Mouse (Mus musculus): ENCODE measurements at regions not wholly inside any gene's neighbourhood (a gene's known extent, or its start where the extent isn't known, plus 50 kb on each side); places are given as distances from the start of the nearest gene placed in this dataset.

DNA sequence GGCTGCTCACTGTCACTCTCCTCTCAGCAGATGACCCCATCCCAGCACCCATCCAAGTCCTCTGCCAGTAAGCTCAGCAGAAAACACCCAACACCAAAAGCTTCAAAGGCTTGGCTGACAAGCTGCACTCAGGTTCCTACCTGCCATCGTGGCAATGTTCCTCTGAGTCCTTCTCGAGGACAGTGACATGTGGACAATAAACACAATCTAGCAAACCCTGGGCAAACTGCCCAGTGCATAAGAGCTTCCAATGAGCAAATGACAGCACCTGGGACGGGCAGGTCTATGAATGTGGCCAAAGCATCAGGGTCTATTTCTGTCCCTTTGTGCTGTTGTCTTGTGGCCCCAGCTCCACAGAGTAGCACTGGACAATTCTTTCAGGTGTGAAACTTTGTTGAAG lies 86.9 kb downstream of the Hes1 start:
- Histone ChIP-seq H3K36me3 (ENCODE audit: control insufficient read depth, insufficient read depth, low read length, poor library complexity, severe bottlenecking) (no peaks in the 10 kb centered on the region), H3K4me1 (ENCODE audit: control insufficient read depth in 2 of 2, insufficient read depth in 2 of 2, low read length in 2 of 2, poor library complexity in 1 of 2) (peaks cover 0 to 10% of the 10 kb centered on the region in 2 experiments; a peak in 2 of 4 replicates), H3K9me3 (ENCODE audit: control insufficient read depth, insufficient read depth, low read depth, low read length) (no peaks in the 10 kb centered on the region), H3K9ac (ENCODE audit: insufficient read depth, low read depth, low read length, poor library complexity, severe bottlenecking) (no peak overlapping the region), H3K27ac (ENCODE audit: insufficient read depth, low read depth, low read length, poor library complexity, severe bottlenecking) (no peak overlapping the region), H3K4me3 (ENCODE audit: insufficient read depth in 1 of 2, low read depth in 1 of 2, low read length in 2 of 2, poor library complexity in 1 of 2, severe bottlenecking in 1 of 2) (no peak overlapping the region)
- in situ Hi-C loops (cut with MboI; ENCODE audit: low sequenced_read_pairs in 2 of 2, unreplicated experiment in 2 of 2), result no loop called here
- TF ChIP-seq ZC3H11A (IDR thresholded peaks at IDR 0.05; ENCODE audit: borderline replicate concordance, low read depth, low read length) (no peak), MAFK (IDR thresholded peaks at IDR 0.05; ENCODE audit: insufficient read depth, low read depth, low read length) (no peak), ZNF384 (IDR thresholded peaks at IDR 0.05; ENCODE audit: low read depth, low read length) (no peak), CHD2 (IDR thresholded peaks at IDR 0.05; ENCODE audit: low read depth, low read length) (no peak), HCFC1 (IDR thresholded peaks at IDR 0.05; ENCODE audit: borderline replicate concordance, insufficient read depth, low read length) (no peak)
- no peak for DNase-seq (ENCODE audit: low read depth, low spot score)

DNA sequence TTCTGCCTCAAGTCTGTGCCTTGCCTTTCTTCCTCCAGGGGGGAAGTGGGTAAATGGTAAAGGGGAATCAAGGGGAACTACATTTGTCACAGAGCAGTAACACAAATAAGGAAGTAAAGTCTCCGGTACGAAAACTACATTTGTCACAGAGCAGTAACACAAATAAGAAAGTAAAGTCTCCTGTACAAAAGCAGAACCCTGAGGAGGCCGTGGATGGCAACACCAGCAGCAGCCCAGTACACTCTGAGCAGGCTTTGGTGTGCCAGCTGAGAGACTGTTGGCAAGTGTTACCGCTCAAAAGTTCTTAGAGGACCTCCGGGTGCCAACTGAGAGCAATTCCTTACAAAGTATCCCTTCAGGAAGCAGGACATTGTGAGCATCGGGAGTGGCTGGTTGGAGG lies 90.9 kb downstream of the Hes1 start:
- no peak overlapping the region for H3K9ac ChIP-seq (ENCODE audit: insufficient read depth, low read depth, low read length, poor library complexity, severe bottlenecking)
- TF ChIP-seq ZNF384 (IDR thresholded peaks at IDR 0.05; ENCODE audit: low read depth, low read length), result no peak
- no peak for TF ChIP-seq MAFK (IDR thresholded peaks at IDR 0.05; ENCODE audit: insufficient read depth, low read depth, low read length)
- TF ChIP-seq ZC3H11A (IDR thresholded peaks at IDR 0.05; ENCODE audit: borderline replicate concordance, low read depth, low read length), result no peak
- no peak for TF ChIP-seq CHD2 (IDR thresholded peaks at IDR 0.05; ENCODE audit: low read depth, low read length)
- no peak for TF ChIP-seq HCFC1 (IDR thresholded peaks at IDR 0.05; ENCODE audit: borderline replicate concordance, insufficient read depth, low read length)

DNA sequence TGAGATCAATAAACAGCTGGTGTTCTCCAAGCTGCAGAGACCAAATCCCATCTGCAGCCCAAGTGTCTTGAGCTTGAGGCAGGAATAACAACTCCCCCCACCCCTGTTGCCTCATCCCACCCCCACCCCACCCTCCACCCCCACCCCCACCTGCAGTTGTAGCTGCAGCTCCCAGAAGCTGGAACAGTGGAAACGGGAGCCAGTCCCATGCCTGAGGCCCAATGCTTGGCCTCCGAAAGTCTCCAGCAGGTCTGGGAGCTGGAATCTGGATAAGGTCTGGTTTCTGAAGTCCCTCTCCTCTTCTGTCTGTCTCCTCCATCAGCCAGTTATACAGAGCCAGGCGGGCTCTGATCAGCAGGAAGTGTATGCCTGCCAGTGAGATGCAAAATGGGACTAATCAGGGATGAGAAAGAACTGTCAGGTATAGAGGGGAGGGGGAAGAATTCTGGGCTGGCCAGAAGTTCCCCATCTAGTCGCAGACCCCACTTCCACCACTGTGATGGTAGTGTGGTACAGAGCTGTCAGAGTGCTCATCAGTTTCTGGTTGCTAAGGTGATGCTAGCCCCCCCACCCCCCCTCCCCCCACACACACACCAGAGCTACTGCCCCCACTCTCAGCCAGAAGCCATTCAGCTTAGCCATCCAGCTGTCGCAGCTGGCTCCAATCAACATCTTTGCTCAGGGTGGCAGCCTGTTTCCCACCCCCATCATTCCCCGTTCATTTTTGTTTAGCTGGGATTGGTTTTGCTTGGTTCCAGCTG lies 91.5 kb downstream of the Hes1 start:
- H3K36me3 ChIP-seq (ENCODE audit: control insufficient read depth, insufficient read depth, low read length, poor library complexity, severe bottlenecking), result no peaks in the 10 kb centered on the region
- H3K4me3 ChIP-seq (ENCODE audit: insufficient read depth in 1 of 2, low read depth in 1 of 2, low read length in 2 of 2, poor library complexity in 1 of 2, severe bottlenecking in 1 of 2), result no peak overlapping the region
- peaks cover 0 to 14% of the 10 kb centered on the region in 2 experiments; a peak in 2 of 4 replicates for H3K4me1 ChIP-seq (ENCODE audit: control insufficient read depth in 2 of 2, insufficient read depth in 2 of 2, low read length in 2 of 2, poor library complexity in 1 of 2)
- in situ Hi-C loops (cut with MboI; ENCODE audit: low sequenced_read_pairs in 2 of 2, unreplicated experiment in 2 of 2), result no loop called here
- H3K9ac ChIP-seq (ENCODE audit: insufficient read depth, low read depth, low read length, poor library complexity, severe bottlenecking), result no peak overlapping the region
- TF ChIP-seq CHD2 (IDR thresholded peaks at IDR 0.05; ENCODE audit: low read depth, low read length) (no peak), ZNF384 (IDR thresholded peaks at IDR 0.05; ENCODE audit: low read depth, low read length) (no peak), ZC3H11A (IDR thresholded peaks at IDR 0.05; ENCODE audit: borderline replicate concordance, low read depth, low read length) (no peak), HCFC1 (IDR thresholded peaks at IDR 0.05; ENCODE audit: borderline replicate concordance, insufficient read depth, low read length) (no peak)
- H3K27ac ChIP-seq (ENCODE audit: insufficient read depth, low read depth, low read length, poor library complexity, severe bottlenecking), result peak overlapping the region; percentile 24
- no peak for DNase-seq (ENCODE audit: low read depth, low spot score)
- no peaks in the 10 kb centered on the region for H3K9me3 ChIP-seq (ENCODE audit: control insufficient read depth, insufficient read depth, low read depth, low read length)

More for the DNA sequence above, 90.9 kb downstream of the Hes1 start:
- Histone ChIP-seq H3K9me3 (ENCODE audit: control insufficient read depth, insufficient read depth, low read depth, low read length) (no peaks in the 10 kb centered on the region), H3K27ac (ENCODE audit: insufficient read depth, low read depth, low read length, poor library complexity, severe bottlenecking) (peak overlapping the region; percentile 24), H3K4me3 (ENCODE audit: insufficient read depth in 1 of 2, low read depth in 1 of 2, low read length in 2 of 2, poor library complexity in 1 of 2, severe bottlenecking in 1 of 2) (no peak overlapping the region), H3K36me3 (ENCODE audit: control insufficient read depth, insufficient read depth, low read length, poor library complexity, severe bottlenecking) (no peaks in the 10 kb centered on the region), H3K4me1 (ENCODE audit: control insufficient read depth in 2 of 2, insufficient read depth in 2 of 2, low read length in 2 of 2, poor library complexity in 1 of 2) (peaks cover 0 to 12% of the 10 kb centered on the region in 2 experiments; a peak in 2 of 4 replicates)
- in situ Hi-C loops (cut with MboI; ENCODE audit: low sequenced_read_pairs in 2 of 2, unreplicated experiment in 2 of 2), result no loop called here
- no peak for DNase-seq (ENCODE audit: low read depth, low spot score)

DNA sequence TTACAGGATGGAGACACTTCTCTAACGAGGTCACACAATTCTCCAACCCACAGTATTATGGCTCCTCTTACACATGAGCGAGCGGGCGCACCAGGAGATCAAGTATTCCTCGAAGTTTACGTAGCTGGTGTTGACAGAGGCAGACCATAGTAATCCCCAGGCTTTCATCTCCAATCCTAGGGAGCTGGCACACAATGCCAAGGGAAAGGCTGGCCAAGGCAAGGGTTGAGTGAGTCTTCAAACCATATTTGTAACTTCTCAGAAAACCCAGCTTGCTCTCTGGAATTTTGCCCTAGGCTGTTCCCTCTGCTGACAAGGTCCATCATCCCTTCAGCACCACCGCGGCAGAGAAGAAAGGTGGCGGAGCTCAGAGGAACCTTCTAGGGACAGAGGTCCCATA lies 94.0 kb downstream of the Hes1 start:
- no peaks in the 10 kb centered on the region for H3K36me3 ChIP-seq (ENCODE audit: control insufficient read depth, insufficient read depth, low read length, poor library complexity, severe bottlenecking)
- no peak overlapping the region for H3K27ac ChIP-seq (ENCODE audit: insufficient read depth, low read depth, low read length, poor library complexity, severe bottlenecking)
- H3K4me1 ChIP-seq (ENCODE audit: control insufficient read depth in 2 of 2, insufficient read depth in 2 of 2, low read length in 2 of 2, poor library complexity in 1 of 2), result peaks cover 0 to 14% of the 10 kb centered on the region in 2 experiments; a peak in 2 of 4 replicates
- TF ChIP-seq MAFK (IDR thresholded peaks at IDR 0.05; ENCODE audit: insufficient read depth, low read depth, low read length) (no peak), ZC3H11A (IDR thresholded peaks at IDR 0.05; ENCODE audit: borderline replicate concordance, low read depth, low read length) (no peak), ZNF384 (IDR thresholded peaks at IDR 0.05; ENCODE audit: low read depth, low read length) (no peak), CHD2 (IDR thresholded peaks at IDR 0.05; ENCODE audit: low read depth, low read length) (no peak), HCFC1 (IDR thresholded peaks at IDR 0.05; ENCODE audit: borderline replicate concordance, insufficient read depth, low read length) (no peak)
- no peaks in the 10 kb centered on the region for H3K9me3 ChIP-seq (ENCODE audit: control insufficient read depth, insufficient read depth, low read depth, low read length)
- in situ Hi-C loops (cut with MboI; ENCODE audit: low sequenced_read_pairs in 2 of 2, unreplicated experiment in 2 of 2), result no loop called here
- H3K4me3 ChIP-seq (ENCODE audit: insufficient read depth in 1 of 2, low read depth in 1 of 2, low read length in 2 of 2, poor library complexity in 1 of 2, severe bottlenecking in 1 of 2), result no peak overlapping the region
- no peak overlapping the region for H3K9ac ChIP-seq (ENCODE audit: insufficient read depth, low read depth, low read length, poor library complexity, severe bottlenecking)
- DNase-seq (ENCODE audit: low read depth, low spot score), result no peak

All from ES-E14 (cell line).